Comparison of ENCODE assay signal across 31 mouse cellular contexts in the genomic region with DNA sequence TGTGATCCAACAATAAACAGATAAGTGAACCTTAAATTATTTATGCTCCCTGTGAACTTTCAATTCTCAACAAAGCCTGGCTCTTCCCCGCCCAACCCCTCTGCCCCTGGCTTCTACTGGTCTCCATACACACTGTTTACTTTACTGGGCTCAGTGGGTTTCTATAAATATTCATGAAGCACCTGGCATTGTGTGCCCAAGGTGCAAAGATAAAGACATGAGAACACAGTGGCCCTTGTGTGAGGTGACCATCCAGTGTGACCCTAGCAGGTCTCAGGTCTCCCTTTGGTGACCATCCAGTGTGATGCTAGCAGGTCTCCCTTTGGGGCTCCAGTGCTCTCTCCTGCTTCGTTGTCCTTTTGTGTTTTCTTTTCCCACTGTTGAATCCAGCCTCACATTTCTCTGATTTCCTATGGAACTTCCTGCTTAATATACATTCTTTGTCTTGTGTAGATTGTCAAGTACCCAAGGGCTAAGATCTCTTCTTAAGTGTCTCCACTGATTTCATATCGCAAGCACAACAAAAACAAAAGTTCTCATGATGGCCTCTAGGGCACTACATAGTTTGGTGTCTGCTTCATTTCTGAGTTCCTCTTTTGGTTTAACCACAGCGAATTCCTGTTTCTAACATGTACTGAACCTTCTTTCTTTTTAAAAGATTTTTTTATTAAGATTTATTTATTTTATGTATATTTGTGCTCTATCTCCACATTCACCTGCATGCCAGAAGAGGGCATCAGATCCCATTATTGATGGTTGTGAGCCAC. TPM values are rescaled to one million over a fixed set of nuclear protein-coding genes. Genes with fewer than 3 reads are reported as not detected.
A peak's percentile ranks its signal among the peaks of the same experiment; 100 is the strongest.
DNase-seq lines count a peak whose midpoint lies in the region; ATAC-seq and TF ChIP-seq lines count a peak whose summit lies in the region.
"Had no signal": no experiment of that assay in that cellular context is flagged by ENCODE, and none has a peak within 500 bp of the region (broad histone marks: within the 10 kb centered on the region; RNA-seq: fewer than 3 reads in every experiment).

No protein-coding gene starts in this region.

- TF ChIP-seq RAD21 in MEL (IDR thresholded peaks at IDR 0.05; ENCODE audit: low read depth, low read length) = no peak

- no peak overlapping the region for H3K4me2 ChIP-seq in stomach, embryonic 14.5 days (replicated peaks; ENCODE audit: low read depth, low read length)
- no peak overlapping the region for H3K4me2 ChIP-seq in stomach, postnatal 0 days (replicated peaks; ENCODE audit: low read depth)
- H3K4me2 ChIP-seq: embryonic facial prominence, embryonic 13.5 days; forebrain, embryonic 15.5 days; neural tube, embryonic 12.5 days had no signal

- TF ChIP-seq EP300 in stomach, postnatal 0 days (optimal IDR thresholded peaks at IDR 0.05) = no peak
- TF ChIP-seq EP300 in MEL (IDR thresholded peaks at IDR 0.05; ENCODE audit: low read depth in 1 of 2, low read length in 2 of 2) = no peak

- 0 out of 2 replicates have a peak, but pooled peaks have one; percentile 42 for ATAC-seq in stomach, embryonic 14.5 days (ENCODE audit: insufficient number of reproducible peaks, insufficient read depth, low FRiP score, low read depth)
- ATAC-seq in stomach, postnatal 0 days (ENCODE audit: low FRiP score, low TSS enrichment) = no peak
- ATAC-seq in granulocyte monocyte progenitor cell, adult 5-6 weeks (replicated peaks; ENCODE audit: poor library complexity, severe bottlenecking) = peak; percentile 71; the same call in 1 of the 2 replicates
- ATAC-seq: forebrain, embryonic 15.5 days; hindbrain, embryonic 16.5 days; midbrain, embryonic 16.5 days had no signal

- no peaks in the 10 kb centered on the region for H3K4me1 ChIP-seq in stomach, embryonic 14.5 days (ENCODE audit: control insufficient read depth, insufficient read depth, low read length)
- no peaks in the 10 kb centered on the region for H3K4me1 ChIP-seq in stomach, postnatal 0 days (replicated peaks; ENCODE audit: control insufficient read depth, insufficient read depth)
- H3K4me1 ChIP-seq in MEL (ENCODE audit: control insufficient read depth in 1 of 2, insufficient read depth in 2 of 2, low read length in 2 of 2) = no peaks in the 10 kb centered on the region
- H3K4me1 ChIP-seq in cerebellum, adult 2 months (ENCODE audit: control insufficient read depth, insufficient read depth, low read length) = peaks cover 16% of the 10 kb centered on the region; the same call in 1 of the 2 replicates
- H3K4me1 ChIP-seq: forebrain, embryonic 15.5 days; neural tube, embryonic 12.5 days had no signal

- TF ChIP-seq CTCF in stomach, postnatal 0 days (IDR thresholded peaks at IDR 0.05; ENCODE audit: low read depth) = no peak
- no peak for TF ChIP-seq CTCF in MEL (IDR thresholded peaks at IDR 0.05 in 2 of 3, conservative IDR thresholded peaks at IDR 0.05 in 1 of 3; ENCODE audit: control insufficient read depth in 1 of 3, insufficient read depth in 1 of 3, low read depth in 2 of 3, low read length in 3 of 3, poor library complexity in 1 of 3, severe bottlenecking in 1 of 3)
- TF ChIP-seq CTCF in cerebellum, adult 2 months (IDR thresholded peaks at IDR 0.05; ENCODE audit: borderline replicate concordance, insufficient read depth, low read depth, low read length) = no peak

- 73% methylated on average over 4 of the region's 4 CpGs for WGBS in stomach, embryonic 14.5 days
- 73% methylated on average over 4 of the region's 4 CpGs for WGBS in stomach, postnatal 0 days
- 88% methylated on average over 4 of the region's 4 CpGs for WGBS in cerebellum, adult 2 months

- no peak for DNase-seq in stomach, postnatal 0 days (ENCODE audit: low spot score)
- peak; percentile 11 for DNase-seq in MEL (ENCODE audit: low read depth, low spot score)
- DNase-seq in cerebellum, adult 2 months = no peak
- DNase-seq in frontal cortex, adult 2 months (ENCODE audit: extremely low spot score in 1 of 2, low spot score in 1 of 2) = no peak
- no peak for DNase-seq in layer of hippocampus, postnatal 10 days (ENCODE audit: low spot score in 2 of 2)
- DNase-seq: adrenal gland, adult 8-10 months; cerebellum, adult 11 months; cerebellum, adult 9-11 months; gastrocnemius, adult 2 months; gastrocnemius, postnatal 36 days; heart, postnatal 14 days; kidney, adult 18-20 months; kidney, postnatal 14 days; liver; lung, adult 2 months; lung, postnatal 10 days; retina, postnatal 1 day; right cerebral cortex, postnatal 25 days; thymus, postnatal 4 days had no signal

- TF ChIP-seq POLR2A in MEL (IDR thresholded peaks at IDR 0.05; ENCODE audit: control insufficient read depth in 1 of 2, insufficient read depth in 1 of 2, low read depth in 1 of 2, low read length in 2 of 2, poor library complexity in 1 of 2) = no peak
- TF ChIP-seq POLR2A in cerebellum, adult 2 months (IDR thresholded peaks at IDR 0.05; ENCODE audit: borderline replicate concordance, insufficient read depth, low read length) = no peak

- no peaks in the 10 kb centered on the region for H3K79me2 ChIP-seq in MEL (ENCODE audit: control insufficient read depth, insufficient read depth, low read length, poor library complexity)

- H3K9ac ChIP-seq in stomach, embryonic 14.5 days (replicated peaks; ENCODE audit: low read depth, low read length) = no peak overlapping the region
- no peak overlapping the region for H3K9ac ChIP-seq in stomach, postnatal 0 days (ENCODE audit: low read length)
- no peak overlapping the region for H3K9ac ChIP-seq in MEL (ENCODE audit: control insufficient read depth, low read depth, low read length, poor library complexity, severe bottlenecking)
- H3K9ac ChIP-seq: embryonic facial prominence, embryonic 13.5 days; forebrain, embryonic 15.5 days; liver, embryonic 14.5 days; neural tube, embryonic 12.5 days had no signal

- H3K4me3 ChIP-seq in stomach, embryonic 14.5 days (ENCODE audit: low read depth, low read length) = no peak overlapping the region
- H3K4me3 ChIP-seq in stomach, postnatal 0 days (ENCODE audit: low read depth, low read length) = no peak overlapping the region
- no peak overlapping the region for H3K4me3 ChIP-seq in MEL (ENCODE audit: control insufficient read depth in 1 of 2, insufficient read depth in 1 of 2, low read depth in 2 of 2, low read length in 2 of 2)
- H3K4me3 ChIP-seq in cerebellum, adult 2 months (replicated peaks; ENCODE audit: insufficient read depth, low read depth, low read length) = no peak overlapping the region
- H3K4me3 ChIP-seq: embryonic facial prominence, embryonic 13.5 days; forebrain, embryonic 10.5 days; forebrain, embryonic 15.5 days; gastrocnemius, adult 2 months; midbrain, embryonic 10.5 days; myocyte; neural tube, embryonic 12.5 days had no signal

- H3K27me3 ChIP-seq in stomach, embryonic 14.5 days (ENCODE audit: control insufficient read depth, insufficient read depth, low read length) = no peaks in the 10 kb centered on the region
- H3K27me3 ChIP-seq in stomach, postnatal 0 days (ENCODE audit: control insufficient read depth, insufficient read depth, low read length) = no peaks in the 10 kb centered on the region
- no peaks in the 10 kb centered on the region for H3K27me3 ChIP-seq in MEL (ENCODE audit: control insufficient read depth in 1 of 2, insufficient read depth in 2 of 2, low read length in 2 of 2)
- no peaks in the 10 kb centered on the region for H3K27me3 ChIP-seq in cerebellum, adult 2 months (ENCODE audit: control insufficient read depth, insufficient read depth, low read length)
- H3K27me3 ChIP-seq: forebrain, embryonic 15.5 days; neural tube, embryonic 12.5 days had no signal

- H3K27ac ChIP-seq in stomach, embryonic 14.5 days (ENCODE audit: low read length) = no peak overlapping the region
- H3K27ac ChIP-seq in stomach, postnatal 0 days (replicated peaks) = no peak overlapping the region
- H3K27ac ChIP-seq in MEL (ENCODE audit: control insufficient read depth, low read depth, low read length) = no peak overlapping the region
- no peak overlapping the region for H3K27ac ChIP-seq in cerebellum, adult 2 months (ENCODE audit: insufficient read depth, low read length)
- H3K27ac ChIP-seq: embryonic facial prominence, embryonic 13.5 days; forebrain, embryonic 10.5 days; forebrain, embryonic 15.5 days; gastrocnemius, adult 2 months; liver, embryonic 14.5 days; macrophage; midbrain, embryonic 10.5 days; neural tube, embryonic 12.5 days had no signal

- H3K9me3 ChIP-seq in stomach, embryonic 14.5 days (ENCODE audit: control insufficient read depth, low read depth, low read length) = no peaks in the 10 kb centered on the region
- no peaks in the 10 kb centered on the region for H3K9me3 ChIP-seq in stomach, postnatal 0 days (ENCODE audit: control insufficient read depth, low read length)
- H3K9me3 ChIP-seq in MEL (replicated peaks; ENCODE audit: insufficient read depth, low read length) = no peaks in the 10 kb centered on the region
- H3K9me3 ChIP-seq: embryonic facial prominence, embryonic 13.5 days; forebrain, embryonic 10.5 days; forebrain, embryonic 15.5 days; midbrain, embryonic 10.5 days; neural tube, embryonic 12.5 days had no signal

- no peaks in the 10 kb centered on the region for H3K36me3 ChIP-seq in stomach, embryonic 14.5 days (ENCODE audit: control insufficient read depth, insufficient read depth, low read length)
- H3K36me3 ChIP-seq in stomach, postnatal 0 days (ENCODE audit: control insufficient read depth, insufficient read depth, low read length) = no peaks in the 10 kb centered on the region
- H3K36me3 ChIP-seq in MEL (ENCODE audit: control insufficient read depth in 1 of 2, insufficient read depth in 2 of 2, low read length in 2 of 2) = no peaks in the 10 kb centered on the region
- H3K36me3 ChIP-seq: embryonic facial prominence, embryonic 13.5 days; forebrain, embryonic 10.5 days; forebrain, embryonic 15.5 days; midbrain, embryonic 10.5 days; neural tube, embryonic 12.5 days had no signal

TF ChIP-seq in MEL, 35 proteins besides CTCF, POLR2A, EP300 and RAD21 (continues in another document):
- TF ChIP-seq MAX (IDR thresholded peaks at IDR 0.05; ENCODE audit: low read length) = no peak
- TF ChIP-seq CHD2 (IDR thresholded peaks at IDR 0.05; ENCODE audit: low read length) = no peak
- TF ChIP-seq SIN3A (IDR thresholded peaks at IDR 0.05; ENCODE audit: low read length) = no peak
- TF ChIP-seq MAFK (IDR thresholded peaks at IDR 0.05; ENCODE audit: borderline replicate concordance, low read depth, low read length) = no peak
- TF ChIP-seq CHD1 (IDR thresholded peaks at IDR 0.05; ENCODE audit: low read depth, low read length) = no peak

RNA-seq across cellular contexts. Expression of a gene that starts 40.4 kb away (rescaled TPM):
- 1.3 and 1.6 TPM in 2 replicates for polyA plus RNA-seq in stomach, embryonic 14.5 days (2014; fragmentation: Nextera tagmentation; extraction: Ambion mirVana)
- 0.42 and 0.55 TPM in 2 replicates for polyA plus RNA-seq in stomach, postnatal 0 days (2015; fragmentation: Nextera tagmentation; extraction: Ambion mirVana)
- under 0.01 and 0.03 TPM in 2 replicates for total RNA-seq in MEL (2012; rRNA removed)
- polyA plus RNA-seq in MEL (2012; ENCODE audit: insufficient read depth in 1 of 2, insufficient read length in 2 of 2, low read depth in 1 of 2, low replicate concordance in 2 of 2, missing spikeins in 1 of 2) = under 1 TPM in 1 of 2 experiments, not detected in 1; 0.01 TPM
- total RNA-seq in granulocyte monocyte progenitor cell, adult 5-6 weeks (2014; fragmentation: Nextera tagmentation) = not detected in 2 replicates
- total RNA-seq in granulocyte monocyte progenitor cell, adult 5-6 weeks (2017) = not detected in 2 replicates
- polyA plus RNA-seq in cerebellum, adult 2 months (2012; rRNA removed) = 29.4 and 30.0 TPM in 2 replicates
- 13.5 and 16.7 TPM in 2 replicates for polyA plus RNA-seq in frontal cortex, adult 2 months (2012; rRNA removed)
- 10 to 100 TPM; 47.7 to 53.4 TPM for total RNA-seq in layer of hippocampus, postnatal 10 days (2021)
- polyA plus RNA-seq: macrophage, myocyte had no signal
